In the genomic region with DNA sequence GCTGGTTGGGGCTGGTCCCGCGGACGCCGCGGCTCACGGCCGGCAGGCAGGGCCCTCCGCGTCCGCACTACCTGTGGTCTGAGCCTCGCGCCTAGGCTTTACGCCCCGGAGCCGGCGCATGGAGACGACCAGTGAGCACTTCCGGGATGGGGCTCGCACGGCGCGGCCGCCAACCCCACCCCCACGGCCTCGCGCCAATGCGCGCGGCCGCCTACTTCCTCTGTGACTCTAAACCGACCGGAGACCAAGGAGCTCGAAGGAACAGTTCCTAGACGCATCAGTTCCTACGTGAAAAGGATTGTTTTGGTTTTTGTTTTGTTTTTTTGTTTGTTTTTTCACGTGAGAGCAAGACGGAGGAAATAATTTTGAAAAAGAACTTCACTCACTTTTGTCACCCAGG, we compare ENCODE assay signal across 8 mouse cellular contexts. TPM values are rescaled to one million over a fixed set of nuclear protein-coding genes. Genes with fewer than 3 reads are reported as not detected.
A peak's percentile ranks its signal among the peaks of the same experiment; 100 is the strongest.
DNase-seq lines count a peak whose midpoint lies in the region; ATAC-seq and TF ChIP-seq lines count a peak whose summit lies in the region.

TSS of gene Dnajc2 (minus strand) at position 199 of the 400 bp plus-strand sequence.
TSS of gene Psmc2 (plus strand) at position 231 of the 400 bp plus-strand sequence.

- no peak for TF ChIP-seq CTCF in MEL (IDR thresholded peaks at IDR 0.05 in 2 of 3, conservative IDR thresholded peaks at IDR 0.05 in 1 of 3; ENCODE audit: control insufficient read depth in 1 of 3, insufficient read depth in 1 of 3, low read depth in 2 of 3, low read length in 3 of 3, poor library complexity in 1 of 3, severe bottlenecking in 1 of 3)
- TF ChIP-seq CTCF in cerebellum, adult 2 months (IDR thresholded peaks at IDR 0.05; ENCODE audit: borderline replicate concordance, insufficient read depth, low read depth, low read length): no peak
- TF ChIP-seq CTCF in forebrain, postnatal 0 days (IDR thresholded peaks at IDR 0.05; ENCODE audit: low read depth): no peak

- no peaks in the 10 kb centered on the region for H3K27me3 ChIP-seq in MEL (ENCODE audit: control insufficient read depth in 1 of 2, insufficient read depth in 2 of 2, low read length in 2 of 2)
- H3K27me3 ChIP-seq in cerebellum, adult 2 months (ENCODE audit: control insufficient read depth, insufficient read depth, low read length): no peaks in the 10 kb centered on the region
- H3K27me3 ChIP-seq in forebrain, postnatal 0 days (ENCODE audit: insufficient read depth, low read length): no peaks in the 10 kb centered on the region
- no peaks in the 10 kb centered on the region for H3K27me3 ChIP-seq in lung, embryonic 15.5 days

- peaks cover 5 to 35% of the 10 kb centered on the region in 2 experiments for H3K36me3 ChIP-seq in MEL (ENCODE audit: control insufficient read depth in 1 of 2, insufficient read depth in 2 of 2, low read length in 2 of 2)
- H3K36me3 ChIP-seq in forebrain, postnatal 0 days (ENCODE audit: insufficient read depth): peaks cover 29% of the 10 kb centered on the region
- H3K36me3 ChIP-seq in lung, embryonic 15.5 days: peaks cover 32% of the 10 kb centered on the region

- TF ChIP-seq RAD21 in MEL (IDR thresholded peaks at IDR 0.05; ENCODE audit: low read depth, low read length): no peak

- DNase-seq in MEL (ENCODE audit: low read depth, low spot score): peak; percentile 98
- DNase-seq in cerebellum, adult 2 months: peak; percentile 89 to 93
- DNase-seq in forebrain, postnatal 0 days: peak; percentile 94
- peak; percentile 92 for DNase-seq in heart, postnatal 4 days
- DNase-seq in layer of hippocampus, adult 8-10 months (ENCODE audit: low spot score in 2 of 2): peak; percentile 82 to 88
- peak; percentile 84 for DNase-seq in ovary, adult 18-20 months (ENCODE audit: low spot score)
- DNase-seq in thymus, postnatal 0 days (ENCODE audit: low spot score): peak; percentile 92

- H3K4me1 ChIP-seq in MEL (ENCODE audit: control insufficient read depth in 1 of 2, insufficient read depth in 2 of 2, low read length in 2 of 2): peaks cover 7 to 21% of the 10 kb centered on the region in 2 experiments
- H3K4me1 ChIP-seq in cerebellum, adult 2 months (ENCODE audit: control insufficient read depth, insufficient read depth, low read length): peaks cover 7% of the 10 kb centered on the region
- peaks cover 9% of the 10 kb centered on the region; the same call in 1 of the 2 replicates for H3K4me1 ChIP-seq in forebrain, postnatal 0 days (ENCODE audit: insufficient read depth)
- peaks cover 10% of the 10 kb centered on the region; the same call in 1 of the 2 replicates for H3K4me1 ChIP-seq in lung, embryonic 15.5 days

- no peak for TF ChIP-seq EP300 in MEL (IDR thresholded peaks at IDR 0.05; ENCODE audit: low read depth in 1 of 2, low read length in 2 of 2)

- H3K79me2 ChIP-seq in MEL (ENCODE audit: control insufficient read depth, insufficient read depth, low read length, poor library complexity): peaks cover 62% of the 10 kb centered on the region

- H3K9ac ChIP-seq in MEL (ENCODE audit: control insufficient read depth, low read depth, low read length, poor library complexity, severe bottlenecking): peak within 1 kb of the TSS; percentile 91
- H3K9ac ChIP-seq in forebrain, postnatal 0 days: peak within 1 kb of the TSS; percentile 87
- peak within 1 kb of the TSS; percentile 78 for H3K9ac ChIP-seq in lung, embryonic 15.5 days

- ATAC-seq in forebrain, postnatal 0 days: peak; percentile 96
- peak; percentile 93 for ATAC-seq in lung, embryonic 15.5 days (ENCODE audit: borderline replicate concordance, extremely low read depth, low FRiP score, low TSS enrichment)

- peak; percentile 88 to 89; a peak in 3 of 4 replicates for TF ChIP-seq POLR2A in MEL (IDR thresholded peaks at IDR 0.05; ENCODE audit: control insufficient read depth in 1 of 2, insufficient read depth in 1 of 2, low read depth in 1 of 2, low read length in 2 of 2, poor library complexity in 1 of 2)
- TF ChIP-seq POLR2A in cerebellum, adult 2 months (IDR thresholded peaks at IDR 0.05; ENCODE audit: borderline replicate concordance, insufficient read depth, low read length): peak; percentile 55; the same call in 1 of the 2 replicates

- 1% methylated on average over 27 of the region's 37 CpGs for WGBS in cerebellum, adult 2 months
- under 1% methylated on average over 37 of the region's 37 CpGs for WGBS in forebrain, postnatal 0 days
- WGBS in lung, embryonic 15.5 days: under 1% methylated on average over 37 of the region's 37 CpGs

- H3K4me2 ChIP-seq in forebrain, postnatal 0 days (ENCODE audit: low read depth): peak within 1 kb of the TSS; percentile 88
- H3K4me2 ChIP-seq in lung, embryonic 15.5 days: peak within 1 kb of the TSS; percentile 92

- peak within 1 kb of the TSS; percentile 94 for H3K27ac ChIP-seq in MEL (ENCODE audit: control insufficient read depth, low read depth, low read length)
- H3K27ac ChIP-seq in cerebellum, adult 2 months (ENCODE audit: insufficient read depth, low read length): no peak within 1 kb of the TSS
- H3K27ac ChIP-seq in forebrain, postnatal 0 days (ENCODE audit: low read depth, low read length): peak within 1 kb of the TSS; percentile 76
- H3K27ac ChIP-seq in lung, embryonic 15.5 days: peak within 1 kb of the TSS; percentile 73

- no peaks in the 10 kb centered on the region for H3K9me3 ChIP-seq in MEL (replicated peaks; ENCODE audit: insufficient read depth, low read length)
- H3K9me3 ChIP-seq in forebrain, postnatal 0 days (ENCODE audit: low read length): no peaks in the 10 kb centered on the region
- no peaks in the 10 kb centered on the region for H3K9me3 ChIP-seq in lung, embryonic 15.5 days

- peak within 1 kb of the TSS; percentile 83 to 95 for H3K4me3 ChIP-seq in MEL (ENCODE audit: control insufficient read depth in 1 of 2, insufficient read depth in 1 of 2, low read depth in 2 of 2, low read length in 2 of 2)
- H3K4me3 ChIP-seq in cerebellum, adult 2 months (replicated peaks; ENCODE audit: insufficient read depth, low read depth, low read length): peak within 1 kb of the TSS; percentile 65
- H3K4me3 ChIP-seq in forebrain, postnatal 0 days (ENCODE audit: low read depth, low read length): peak within 1 kb of the TSS; percentile 93
- H3K4me3 ChIP-seq in lung, embryonic 15.5 days: peak within 1 kb of the TSS; percentile 97

TF ChIP-seq in MEL, 35 proteins besides CTCF, POLR2A, EP300 and RAD21 (continues in another document):
- peak; percentile 96 for TF ChIP-seq SIN3A (IDR thresholded peaks at IDR 0.05; ENCODE audit: low read length)
- no peak for TF ChIP-seq GABPA (IDR thresholded peaks at IDR 0.05; ENCODE audit: low read depth, low read length)
- peak; percentile 95 for TF ChIP-seq HCFC1 (IDR thresholded peaks at IDR 0.05; ENCODE audit: low read depth, low read length)
- TF ChIP-seq ELF1 (IDR thresholded peaks at IDR 0.05; ENCODE audit: low read depth, low read length): peak; percentile 99
- TF ChIP-seq RCOR1 (IDR thresholded peaks at IDR 0.05; ENCODE audit: low read depth, low read length): no peak
- TF ChIP-seq TCF12 (IDR thresholded peaks at IDR 0.05; ENCODE audit: low read depth, low read length): peak; percentile 81
- peak; percentile 97 for TF ChIP-seq MYC (IDR thresholded peaks at IDR 0.05; ENCODE audit: low read depth, low read length)
- TF ChIP-seq MXI1 (IDR thresholded peaks at IDR 0.05; ENCODE audit: low read depth, low read length): peak; percentile 96
- TF ChIP-seq ZC3H11A (IDR thresholded peaks at IDR 0.05; ENCODE audit: low read depth, low read length): no peak
- peak; percentile 45; the same call in 1 of the 2 replicates for TF ChIP-seq UBTF (IDR thresholded peaks at IDR 0.05; ENCODE audit: borderline replicate concordance, insufficient read depth, low read depth, low read length)
- TF ChIP-seq BHLHE40 (IDR thresholded peaks at IDR 0.05; ENCODE audit: borderline replicate concordance, low read depth, low read length): peak; percentile 52; the same call in 1 of the 2 replicates
- TF ChIP-seq CHD2 (IDR thresholded peaks at IDR 0.05; ENCODE audit: low read length): no peak
- peak; percentile 90 for TF ChIP-seq NELFE (IDR thresholded peaks at IDR 0.05; ENCODE audit: low read depth, low read length)
- TF ChIP-seq TBP (IDR thresholded peaks at IDR 0.05; ENCODE audit: low read depth, low read length): peak; percentile 96
- TF ChIP-seq POLR2AphosphoS5 (IDR thresholded peaks at IDR 0.05; ENCODE audit: borderline replicate concordance, low read depth, low read length): 0 out of 2 replicates have a peak, but pooled peaks have one; percentile 37
- peak; percentile 97 for TF ChIP-seq E2F4 (IDR thresholded peaks at IDR 0.05; ENCODE audit: borderline replicate concordance, low read depth, low read length)
- peak; percentile 42; the same call in 1 of the 2 replicates for TF ChIP-seq GATA1 (IDR thresholded peaks at IDR 0.05; ENCODE audit: low read depth, low read length)
- peak; percentile 92 for TF ChIP-seq MAX (IDR thresholded peaks at IDR 0.05; ENCODE audit: low read length)

RNA-seq across cellular contexts. Expression of gene Dnajc2, which starts in this region (rescaled TPM):
- total RNA-seq in MEL (2012; rRNA removed): 197 and 211 TPM in 2 replicates
- polyA plus RNA-seq in MEL (2012; ENCODE audit: insufficient read depth in 1 of 2, insufficient read length in 2 of 2, low read depth in 1 of 2, low replicate concordance in 2 of 2, missing spikeins in 1 of 2): 100 to 1,000 TPM in 1 of 2 experiments, 10 to 100 TPM in 1; 64.7 to 199 TPM
- 15.7 and 17.4 TPM in 2 replicates for polyA plus RNA-seq in cerebellum, adult 2 months (2012; rRNA removed)
- total RNA-seq in forebrain, postnatal 0 days (2014; rRNA removed): 42.7 and 48.4 TPM in 2 replicates
- 70.2 and 73.1 TPM in 2 replicates for polyA plus RNA-seq in forebrain, postnatal 0 days (2015; fragmentation: Nextera tagmentation; extraction: Ambion mirVana)
- 10 to 100 TPM; 25.9 to 27.6 TPM for total RNA-seq in heart, postnatal 4 days (2021)
- 10 to 100 TPM; 31.6 to 37.6 (median 34.0) TPM for total RNA-seq in layer of hippocampus, adult 8-10 months (2022)
- 62.4 and 66.9 TPM in 2 replicates for polyA plus RNA-seq in lung, embryonic 15.5 days (2015; fragmentation: Nextera tagmentation; extraction: Ambion mirVana)
- polyA plus RNA-seq in thymus, postnatal 0 days (2015; fragmentation: Nextera tagmentation; extraction: Ambion mirVana): 125 and 126 TPM in 2 replicates

RNA-seq across cellular contexts. Expression of gene Psmc2, which starts in this region (rescaled TPM):
- 297 and 330 TPM in 2 replicates for total RNA-seq in MEL (2012; rRNA removed)
- 100 to 1,000 TPM; 316 to 356 TPM for polyA plus RNA-seq in MEL (2012; ENCODE audit: insufficient read depth in 1 of 2, insufficient read length in 2 of 2, low read depth in 1 of 2, low replicate concordance in 2 of 2, missing spikeins in 1 of 2)
- polyA plus RNA-seq in cerebellum, adult 2 months (2012; rRNA removed): 106 and 111 TPM in 2 replicates
- total RNA-seq in forebrain, postnatal 0 days (2014; rRNA removed): 48.8 and 52.7 TPM in 2 replicates
- 182 and 195 TPM in 2 replicates for polyA plus RNA-seq in forebrain, postnatal 0 days (2015; fragmentation: Nextera tagmentation; extraction: Ambion mirVana)
- total RNA-seq in heart, postnatal 4 days (2021): 10 to 100 TPM; 94.1 to 96.3 TPM
- total RNA-seq in layer of hippocampus, adult 8-10 months (2022): 100 to 1,000 TPM in 3 of 4 experiments, 10 to 100 TPM in 1; 99.3 to 117 (median 115) TPM
- polyA plus RNA-seq in lung, embryonic 15.5 days (2015; fragmentation: Nextera tagmentation; extraction: Ambion mirVana): 187 and 190 TPM in 2 replicates
- 195 and 204 TPM in 2 replicates for polyA plus RNA-seq in thymus, postnatal 0 days (2015; fragmentation: Nextera tagmentation; extraction: Ambion mirVana)
